Mouse (Mus musculus): ENCODE measurements around the gene Mfsd5. TPM values are rescaled to one million over a fixed set of nuclear protein-coding genes. Genes with fewer than 3 reads are reported as not detected.

The Mfsd5 gene
- polyA plus RNA-seq (2012; rRNA removed; ENCODE audit: low replicate concordance): 49.0 and 75.9 TPM in 2 replicates

GRCm38 (mm10) chr15:102279092-102279782 is at the start of gene Mfsd5:
Gene Mfsd5 (plus strand): TSS chr15:102279454.

DNA sequence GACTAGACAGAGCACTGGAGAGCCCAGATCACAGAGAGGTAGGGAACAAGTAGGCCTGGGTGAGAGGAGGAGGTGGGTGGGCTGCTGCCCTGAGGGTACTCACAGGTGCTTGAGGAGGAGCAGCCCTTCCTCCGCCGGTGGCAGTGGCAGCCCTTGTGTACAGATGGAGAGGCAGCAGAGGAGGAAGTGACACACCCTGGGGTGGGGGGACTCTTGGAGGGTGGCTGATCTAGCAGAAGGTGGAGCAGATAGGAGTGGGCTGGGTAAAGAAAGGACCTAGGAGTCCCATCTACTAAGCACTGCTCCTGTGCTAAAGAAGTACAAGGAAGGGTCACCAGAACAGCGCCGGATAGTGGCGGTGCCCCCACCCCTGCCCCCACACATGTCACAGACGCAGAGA is 47.5 kb upstream of the Mfsd5 start, which contains the start of gene Itgb7:
Gene Itgb7 (minus strand): TSS at position 197 of the 400 bp plus-strand sequence.

GRCm38 (mm10) chr15:102257202-102258075 is 21.8 kb upstream of the Mfsd5 start, which contains the start of gene Rarg:
Gene Rarg (minus strand): TSS chr15:102257517.

GRCm38 (mm10) chr15:102270274-102270960 is 8.8 kb upstream of the Mfsd5 start, which contains the start of gene Gm9918:
Gene Gm9918 (plus strand): TSS chr15:102270563.

DNA sequence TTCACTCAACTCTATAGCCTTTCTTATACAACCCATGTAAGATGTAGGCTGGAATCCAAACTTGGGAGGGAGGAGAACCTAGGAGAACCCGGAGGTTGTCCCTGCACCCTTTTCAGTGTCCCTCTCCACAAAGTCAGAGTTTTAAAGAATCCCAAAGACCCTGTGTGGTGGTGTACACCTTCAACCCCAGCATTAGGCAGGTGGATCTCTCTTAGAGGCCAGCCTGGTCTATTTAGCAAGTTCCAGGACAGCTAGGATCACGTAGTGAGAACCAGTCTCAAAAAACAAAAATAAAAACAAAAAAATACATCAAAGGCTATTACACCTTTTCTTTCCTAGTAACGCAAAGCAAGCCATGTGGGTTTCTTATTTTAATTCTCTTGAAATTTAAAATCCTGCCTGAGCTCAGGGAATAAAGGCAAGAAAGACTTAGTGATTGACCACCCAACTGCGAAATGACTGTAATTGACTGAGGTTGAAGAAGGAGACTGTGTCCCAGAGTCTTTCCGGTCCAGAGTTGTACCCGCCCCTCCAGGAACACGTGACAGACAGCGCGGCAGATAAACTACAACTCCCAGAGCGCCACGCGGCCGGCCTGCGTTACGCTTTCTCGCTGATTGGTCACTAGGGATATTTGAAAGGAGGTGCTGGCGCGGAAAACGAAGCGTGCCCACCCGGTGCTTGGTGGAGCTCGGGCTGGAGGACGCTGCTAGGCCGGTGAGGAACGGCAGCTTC is 16.5 kb downstream of the Mfsd5 start, which contains the start of gene Espl1:
Gene Espl1 (plus strand): TSS at position 634 of the 735 bp plus-strand sequence.

GRCm38 (mm10) chr15:102326022-102326576 is 46.8 kb downstream of the Mfsd5 start, which contains the start of gene Pfdn5:
Gene Pfdn5 (plus strand): TSS chr15:102326116.

Other genes with a start within 250 kb of the Mfsd5 start
- gene Eif4b, start 205.7 kb upstream of the Mfsd5 start, polyA plus RNA-seq (2012; rRNA removed; ENCODE audit: low replicate concordance): 25.6 and 27.2 TPM in 2 replicates
- gene Tns2, start 179.0 kb upstream of the Mfsd5 start, polyA plus RNA-seq (2012; rRNA removed; ENCODE audit: low replicate concordance): 35.9 and 54.0 TPM in 2 replicates
- 36.1 and 58.3 TPM in 2 replicates for gene Spryd3, start 143.2 kb upstream of the Mfsd5 start, polyA plus RNA-seq (2012; rRNA removed; ENCODE audit: low replicate concordance)
- gene Igfbp6, start 135.1 kb upstream of the Mfsd5 start, polyA plus RNA-seq (2012; rRNA removed; ENCODE audit: low replicate concordance): 11.4 and 27.2 TPM in 2 replicates
- 114 and 404 TPM in 2 replicates for gene Soat2, start 128.9 kb upstream of the Mfsd5 start, polyA plus RNA-seq (2012; rRNA removed; ENCODE audit: low replicate concordance)
- gene Zfp740, start 76.2 kb upstream of the Mfsd5 start, polyA plus RNA-seq (2012; rRNA removed; ENCODE audit: low replicate concordance): 8.6 and 9.6 TPM in 2 replicates
- 19.8 and 23.1 TPM in 2 replicates for gene Csad, start 74.7 kb upstream of the Mfsd5 start, polyA plus RNA-seq (2012; rRNA removed; ENCODE audit: low replicate concordance)
- 8.1 and 17.3 TPM in 2 replicates for gene Itgb7, start 47.5 kb upstream of the Mfsd5 start, polyA plus RNA-seq (2012; rRNA removed; ENCODE audit: low replicate concordance)
- 7.6 and 8.4 TPM in 2 replicates for gene Rarg, start 21.9 kb upstream of the Mfsd5 start, polyA plus RNA-seq (2012; rRNA removed; ENCODE audit: low replicate concordance)
- gene Gm9918, start 8.9 kb upstream of the Mfsd5 start, polyA plus RNA-seq (2012; rRNA removed; ENCODE audit: low replicate concordance): not detected in 2 replicates
- gene Espl1, start 16.8 kb downstream of the Mfsd5 start, polyA plus RNA-seq (2012; rRNA removed; ENCODE audit: low replicate concordance): 4.2 and 6.3 TPM in 2 replicates
- 14.1 and 21.6 TPM in 2 replicates for gene Pfdn5, start 46.7 kb downstream of the Mfsd5 start, polyA plus RNA-seq (2012; rRNA removed; ENCODE audit: low replicate concordance)
- gene Myg1, start 52.3 kb downstream of the Mfsd5 start, polyA plus RNA-seq (2012; rRNA removed; ENCODE audit: low replicate concordance): 29.2 and 36.6 TPM in 2 replicates
- 20.3 and 39.5 TPM in 2 replicates for gene Aaas, start 71.3 kb downstream of the Mfsd5 start, polyA plus RNA-seq (2012; rRNA removed; ENCODE audit: low replicate concordance)
- gene Sp7, start 87.7 kb downstream of the Mfsd5 start, polyA plus RNA-seq (2012; rRNA removed; ENCODE audit: low replicate concordance): 0.07 TPM in 1 of 2 replicates, not detected in the other
- 4.9 and 7.0 TPM in 2 replicates for gene Sp1, start 126.7 kb downstream of the Mfsd5 start, polyA plus RNA-seq (2012; rRNA removed; ENCODE audit: low replicate concordance)
- 0.90 and 5.0 TPM in 2 replicates for gene Amhr2, start 165.9 kb downstream of the Mfsd5 start, polyA plus RNA-seq (2012; rRNA removed; ENCODE audit: low replicate concordance)
- gene Prr13, start 179.6 kb downstream of the Mfsd5 start, polyA plus RNA-seq (2012; rRNA removed; ENCODE audit: low replicate concordance): 686 and 903 TPM in 2 replicates
- gene Pcbp2, start 191.1 kb downstream of the Mfsd5 start, polyA plus RNA-seq (2012; rRNA removed; ENCODE audit: low replicate concordance): 331 and 369 TPM in 2 replicates
- not detected in 2 replicates for gene Gm10337, start 224.3 kb downstream of the Mfsd5 start, polyA plus RNA-seq (2012; rRNA removed; ENCODE audit: low replicate concordance)
- gene Map3k12, start 237.6 kb downstream of the Mfsd5 start, polyA plus RNA-seq (2012; rRNA removed; ENCODE audit: low replicate concordance): 0.88 and 2.6 TPM in 2 replicates
- 91.8 and 94.8 TPM in 2 replicates for gene Tarbp2, start 238.7 kb downstream of the Mfsd5 start, polyA plus RNA-seq (2012; rRNA removed; ENCODE audit: low replicate concordance)
- 2.9 and 3.2 TPM in 2 replicates for gene Npff, start 245.5 kb downstream of the Mfsd5 start, polyA plus RNA-seq (2012; rRNA removed; ENCODE audit: low replicate concordance)

Data from duodenum, adult 2 months (tissue).